Mouse (Mus musculus) kidney, adult 2 months (tissue): ENCODE data around the gene 2900011O08Rik. TPM values are rescaled to one million over a fixed set of nuclear protein-coding genes. Genes with fewer than 3 reads are reported as not detected.
"Not testable (repeated sequence)": the region's sequence is repeated elsewhere in the genome, so short reads cannot be mapped to it uniquely, and the experiment has no call there.

ENCODE experiments used
- DNase-seq: peaks from one replicate; pipeline ENCODE4 v3.0.0; 2021
- H3K27ac ChIP-seq: fragments of 200-500 bp; 2 replicates; pipeline ENCODE4 v1.5.1; 2012; ENCODE audit warnings: low read depth, low read length, control low read depth, inconsistent platforms; ENCODE audit not compliant: insufficient read depth
- H3K27me3 ChIP-seq: fragments of 200-500 bp; replicated peaks from 2 replicates; pipeline ENCODE4 v1.6.1; 2012; ENCODE audit warnings: mild to moderate bottlenecking, moderate library complexity, low read length, inconsistent platforms; ENCODE audit not compliant: control insufficient read depth, insufficient read depth
- H3K36me3 ChIP-seq: fragments of 200-500 bp; 2 replicates; pipeline ENCODE4 v1.6.1; 2012; ENCODE audit warnings: mild to moderate bottlenecking, moderate library complexity, low read length, inconsistent platforms; ENCODE audit not compliant: control insufficient read depth, insufficient read depth
- H3K4me1 ChIP-seq: fragments of 200-500 bp; 2 replicates; pipeline ENCODE4 v1.6.1; 2011; ENCODE audit warnings: low read length; ENCODE audit not compliant: control insufficient read depth, insufficient read depth
- H3K4me3 ChIP-seq: fragments of 200-500 bp; 2 replicates; pipeline ENCODE4 v1.5.1; 2011; ENCODE audit warnings: mild to moderate bottlenecking, low read depth, low read length, control low read depth; ENCODE audit not compliant: insufficient read depth
- CTCF ChIP-seq: fragments of 200-500 bp; conservative IDR thresholded peaks from 2 replicates; pipeline ENCODE4 v1.5.1; 2011; ENCODE audit warnings: low read depth, mild to moderate bottlenecking, control low read depth, low read length, moderate library complexity, mixed read lengths; ENCODE audit not compliant: insufficient read depth, insufficient read length
- POLR2A ChIP-seq: fragments of 200-500 bp; IDR thresholded peaks from one replicate; pipeline ENCODE4 v1.6.1; 2011; ENCODE audit warnings: low read depth, low read length, control low read depth
- WGBS: fragments of 180-500 bp; shearing (Covaris S2); methylation state at CpG from one replicate; pipeline ENCODE4 v1.1.7; 2018; 5-methylcytosine and 5-hydroxymethylcytosine counted together
- polyA plus RNA-seq: library from polyadenylated mRNA; depleted of rRNA; stranded (reverse); fragments of >200 nt; gene quantifications from 2 replicates; pipeline ENCODE4 v1.2.3, GENCODE M21; 2012

Gene 2900011O08Rik
- polyA plus RNA-seq, 1 experiment = 0.41 TPM

DNA sequence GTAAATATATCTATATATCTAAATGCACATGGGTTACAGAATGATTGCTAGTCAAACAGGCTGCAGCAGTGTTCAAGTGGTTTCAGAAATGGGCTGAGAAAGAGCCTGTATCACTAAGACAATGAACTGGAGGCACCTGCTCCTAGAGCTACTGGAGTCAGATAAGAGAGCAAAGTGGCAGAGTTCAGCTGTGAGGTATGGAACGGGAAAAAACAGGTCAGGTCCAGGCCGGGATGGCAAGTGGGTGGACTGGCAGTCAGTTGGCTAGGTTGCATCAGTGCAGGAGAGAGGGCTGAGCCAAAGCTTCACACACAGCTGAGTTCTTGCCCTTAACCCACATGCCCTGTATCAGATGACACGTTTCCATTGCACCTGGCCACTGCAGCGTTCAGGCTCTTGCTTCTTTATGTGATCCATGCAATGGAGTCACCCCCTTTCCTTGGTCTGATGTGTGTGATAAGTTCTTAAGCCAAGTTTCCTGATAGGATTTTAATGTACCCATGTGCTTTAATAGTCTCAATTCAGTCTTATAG lies 59.9 kb downstream of the 2900011O08Rik start:
- no peak for DNase-seq
- H3K4me1 ChIP-seq = no peaks in the 10 kb centered on the region
- no peak overlapping the region for H3K27ac ChIP-seq
- TF ChIP-seq POLR2A = no peak
- TF ChIP-seq CTCF = no peak
- H3K36me3 ChIP-seq = no peaks in the 10 kb centered on the region
- WGBS = 40% methylated on average over 4 of the region's 4 CpGs
- no peaks in the 10 kb centered on the region for H3K27me3 ChIP-seq
- H3K4me3 ChIP-seq = no peak overlapping the region

GRCm38 (mm10) chr16:14052221-14052620 lies 65.8 kb downstream of the 2900011O08Rik start:
- WGBS = 95% methylated on average over 2 of the region's 2 CpGs
- DNase-seq = no peak
- TF ChIP-seq POLR2A = no peak
- TF ChIP-seq CTCF = no peak
- Histone ChIP-seq H3K4me3 (no peak overlapping the region), H3K27ac (no peak overlapping the region), H3K27me3 (no peaks in the 10 kb centered on the region), H3K36me3 (no peaks in the 10 kb centered on the region), H3K4me1 (no peaks in the 10 kb centered on the region)

DNA sequence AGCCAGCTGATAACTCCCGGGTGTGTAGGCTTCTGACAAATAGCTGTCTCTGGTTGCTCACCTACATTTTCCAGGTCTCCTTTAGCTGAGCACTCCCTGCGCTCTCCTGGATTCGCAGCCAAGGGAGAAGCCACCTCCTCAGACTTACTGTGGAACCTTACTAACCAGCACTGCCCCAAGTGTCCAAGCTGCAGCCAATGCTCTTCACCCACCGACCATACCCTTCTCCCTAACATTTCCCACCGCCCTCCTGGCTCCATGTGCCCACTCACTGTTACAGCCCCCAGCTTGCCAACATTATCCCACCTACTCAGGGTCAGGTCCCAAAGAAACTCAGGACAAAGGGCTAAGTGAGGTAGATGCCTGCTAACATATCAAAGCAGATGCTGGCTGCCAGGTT lies 66.7 kb downstream of the 2900011O08Rik start:
- no peaks in the 10 kb centered on the region for H3K27me3 ChIP-seq
- TF ChIP-seq POLR2A (no peak), CTCF (no peak)
- WGBS = 84% methylated on average over 5 of the region's 5 CpGs
- H3K4me3 ChIP-seq = no peak overlapping the region
- DNase-seq = no peak
- no peaks in the 10 kb centered on the region for H3K36me3 ChIP-seq
- no peak overlapping the region for H3K27ac ChIP-seq
- no peaks in the 10 kb centered on the region for H3K4me1 ChIP-seq

GRCm38 (mm10) chr16:14055271-14055670 lies 68.9 kb downstream of the 2900011O08Rik start:
- no peak for DNase-seq
- no peaks in the 10 kb centered on the region for H3K36me3 ChIP-seq
- 30% methylated on average over 1 of the region's 1 CpGs for WGBS
- no peaks in the 10 kb centered on the region for H3K4me1 ChIP-seq
- H3K27me3 ChIP-seq = no peaks in the 10 kb centered on the region
- H3K27ac ChIP-seq = no peak overlapping the region
- H3K4me3 ChIP-seq = no peak overlapping the region
- TF ChIP-seq CTCF (no peak), POLR2A (no peak)

DNA sequence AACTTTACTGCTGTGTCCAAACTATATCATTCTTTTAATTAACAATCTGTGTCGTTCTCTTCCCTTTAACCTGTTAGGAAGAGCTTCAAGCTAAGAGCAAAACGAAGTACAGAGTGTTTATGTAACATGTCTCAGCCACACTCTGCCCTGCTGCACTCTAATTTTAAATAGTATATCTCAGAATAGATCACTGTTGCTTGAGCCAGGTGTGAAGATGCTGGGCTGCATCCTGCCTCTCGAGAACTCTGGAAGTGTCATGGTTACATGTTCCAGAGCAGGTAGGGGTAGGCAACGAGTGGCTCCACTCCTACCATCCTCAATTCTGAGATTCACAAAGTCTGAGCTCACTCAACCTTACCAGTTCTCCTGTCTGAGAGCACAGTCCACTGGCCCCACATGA lies 70.3 kb downstream of the 2900011O08Rik start:
- Histone ChIP-seq H3K36me3 (no peaks in the 10 kb centered on the region), H3K4me3 (no peak overlapping the region), H3K4me1 (no peaks in the 10 kb centered on the region), H3K27me3 (no peaks in the 10 kb centered on the region), H3K27ac (no peak overlapping the region)
- TF ChIP-seq POLR2A (no peak), CTCF (no peak)
- DNase-seq = no peak
- WGBS = 52% methylated on average over 4 of the region's 4 CpGs

GRCm38 (mm10) chr16:14058541-14058940 lies 72.1 kb downstream of the 2900011O08Rik start:
- H3K27ac ChIP-seq = no peak overlapping the region
- H3K4me3 ChIP-seq = no peak overlapping the region
- no peaks in the 10 kb centered on the region for H3K27me3 ChIP-seq
- H3K36me3 ChIP-seq = no peaks in the 10 kb centered on the region
- no peaks in the 10 kb centered on the region for H3K4me1 ChIP-seq
- TF ChIP-seq CTCF (no peak), POLR2A (no peak)
- WGBS = 26% methylated on average over 1 of the region's 1 CpGs
- no peak for DNase-seq

GRCm38 (mm10) chr16:14059118-14059854 lies 72.9 kb downstream of the 2900011O08Rik start:
- 22% methylated on average over 1 of the region's 1 CpGs for WGBS
- no peak overlapping the region for H3K4me3 ChIP-seq
- H3K36me3 ChIP-seq = no peaks in the 10 kb centered on the region
- no peaks in the 10 kb centered on the region for H3K4me1 ChIP-seq
- TF ChIP-seq CTCF (no peak), POLR2A (no peak)
- DNase-seq = no peak
- H3K27me3 ChIP-seq = no peaks in the 10 kb centered on the region
- no peak overlapping the region for H3K27ac ChIP-seq

DNA sequence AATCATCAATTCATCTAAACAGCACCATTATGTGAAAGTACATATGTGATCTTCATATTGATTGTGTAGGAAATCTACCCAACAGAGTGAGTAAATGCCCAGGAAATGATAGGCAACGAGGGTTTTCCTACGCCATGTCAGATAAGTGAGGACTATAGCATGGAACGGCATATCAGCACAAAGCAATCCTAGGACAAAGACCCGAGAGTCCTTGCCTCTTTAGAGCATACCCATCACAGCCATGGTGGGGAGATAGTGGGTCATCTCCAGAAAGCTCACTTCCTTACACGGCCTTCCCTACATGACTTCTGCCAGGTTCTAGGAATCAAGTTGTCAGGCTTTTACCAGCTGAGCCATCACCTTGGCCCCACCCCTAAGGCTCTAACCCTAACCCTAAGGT lies 73.5 kb downstream of the 2900011O08Rik start:
- Histone ChIP-seq H3K36me3 (no peaks in the 10 kb centered on the region), H3K27me3 (no peaks in the 10 kb centered on the region), H3K4me1 (no peaks in the 10 kb centered on the region), H3K27ac (no peak overlapping the region), H3K4me3 (no peak overlapping the region)
- no peak for DNase-seq
- 84% methylated on average over 5 of the region's 5 CpGs for WGBS
- TF ChIP-seq CTCF = no peak
- TF ChIP-seq POLR2A = no peak

DNA sequence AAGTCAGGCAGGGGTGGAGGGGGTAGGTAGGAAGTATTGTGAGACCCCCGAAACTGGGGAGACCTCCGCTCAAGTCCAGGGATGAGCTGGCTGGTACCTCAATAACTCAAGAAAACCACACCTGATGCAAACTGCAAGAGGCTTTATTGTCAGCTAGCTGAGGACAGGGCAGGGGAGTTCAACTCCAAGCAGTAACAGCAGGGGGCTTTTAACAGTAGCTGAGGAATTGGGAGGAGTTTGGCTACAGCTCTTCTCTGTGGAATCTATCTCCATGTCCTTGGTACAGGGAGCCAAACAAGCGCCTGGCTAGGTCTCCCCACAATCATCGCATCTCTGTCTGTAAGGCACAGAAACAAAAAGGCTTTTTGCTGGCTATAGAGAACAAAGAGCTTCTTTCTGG lies 80.2 kb downstream of the 2900011O08Rik start:
- not testable (repeated sequence) for H3K36me3 ChIP-seq, DNase-seq, H3K27ac ChIP-seq, H3K4me1 ChIP-seq, H3K4me3 ChIP-seq, H3K27me3 ChIP-seq
- WGBS = 95% methylated on average over 4 of the region's 4 CpGs

- not testable (repeated sequence) for H3K36me3 ChIP-seq, DNase-seq, H3K27ac ChIP-seq, H3K4me3 ChIP-seq, H3K27me3 ChIP-seq, H3K4me1 ChIP-seq
- 70% methylated on average over 2 of the region's 2 CpGs for WGBS
These were observed 82.3 kb downstream of the 2900011O08Rik start for GRCm38 (mm10) chr16:14068701-14069100.
